Mouse (Mus musculus) hematopoietic stem cell, adult 5-6 weeks (primary cell): ENCODE results near the gene Tcl1b1. TPM values are rescaled to one million over a fixed set of nuclear protein-coding genes. Genes with fewer than 3 reads are reported as not detected.
A peak's percentile ranks its signal among the peaks of the same experiment; 100 is the strongest.
"Not testable (repeated sequence)": the region's sequence is repeated elsewhere in the genome, so short reads cannot be mapped to it uniquely, and the experiment has no call there.

ENCODE experiments used
- ATAC-seq, 2 experiments: fragments of 125-278 bp in 1 of 2; replicated peaks in 1 of 2; 2 replicates each; pipeline ENCODE4 v1.8.0; 2016 to 2017; ENCODE audit warnings: inconsistent platforms in 2 of 2, mild to moderate bottlenecking in 2 of 2, moderate number of reproducible peaks in 2 of 2, low read depth in 1 of 2, moderate TSS enrichment in 1 of 2; ENCODE audit not compliant: low FRiP score in 2 of 2, poor library complexity in 2 of 2, severe bottlenecking in 2 of 2, insufficient read depth in 1 of 2, low TSS enrichment in 1 of 2
- total RNA-seq: library from RNA; stranded (forward); fragments of 172-1452, 232-1000 nt; gene quantifications from 2 replicates; pipeline ENCODE4 v1.2.3, GENCODE M21; 2017

The Tcl1b1 gene
- not detected in 2 replicates for total RNA-seq

DNA sequence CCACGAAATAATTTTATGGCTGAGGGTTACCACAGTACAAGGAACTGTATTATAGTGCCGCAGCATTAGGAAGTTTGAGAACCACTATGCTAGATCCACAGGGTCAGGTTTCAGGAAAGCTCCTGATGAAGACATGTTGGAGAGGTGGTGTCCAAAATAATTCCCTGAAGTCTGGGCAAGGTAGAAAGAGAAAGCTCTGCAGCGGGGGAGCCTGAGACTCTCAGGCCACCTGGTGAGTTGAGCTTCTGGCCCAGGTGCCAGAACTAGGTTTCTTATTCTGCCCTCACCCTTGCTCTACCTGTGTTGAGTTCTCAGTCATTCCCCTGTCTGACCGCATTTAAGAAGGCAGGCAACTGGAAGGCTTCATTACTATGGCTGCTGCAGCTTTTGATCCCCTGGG lies at the start of gene Tcl1b1:
TSS of gene Tcl1b1 (plus strand) at position 301 of the 400 bp plus-strand sequence.
- no peak for ATAC-seq

- ATAC-seq = no peak; a peak in 1 of 4 replicates
Observed at GRCm38 (mm10) chr12:105109812-105110211, 49.7 kb upstream of the Tcl1b1 start.

GRCm38 (mm10) chr12:105112321-105112988 lies 47.0 kb upstream of the Tcl1b1 start:
- ATAC-seq = peak; percentile 18 to 19; a peak in 1 of 4 replicates

GRCm38 (mm10) chr12:105116648-105117047 lies 42.8 kb upstream of the Tcl1b1 start:
- peak; percentile 62 to 65 for ATAC-seq

- no peak for ATAC-seq
Observed at GRCm38 (mm10) chr12:105125362-105125761, 34.1 kb upstream of the Tcl1b1 start.

DNA sequence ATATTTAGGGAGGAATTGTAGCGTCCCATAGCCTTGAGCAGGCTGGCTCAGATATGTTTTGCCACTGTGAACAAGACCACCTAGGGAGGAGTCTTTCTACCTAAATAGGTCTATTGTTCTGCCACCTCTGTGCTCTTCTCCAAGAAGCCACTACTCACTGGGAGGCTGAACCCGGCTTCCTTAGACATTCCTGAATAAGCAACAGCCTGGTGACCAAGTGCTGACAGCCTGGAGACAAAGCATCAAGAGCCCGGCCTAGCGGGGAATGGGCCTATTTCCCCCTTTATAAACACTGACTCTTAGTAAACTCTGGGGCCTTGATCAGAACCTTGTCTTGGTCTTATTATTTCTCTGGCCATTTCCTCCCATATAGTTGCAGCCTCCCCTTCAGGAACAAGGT lies 33.0 kb upstream of the Tcl1b1 start:
- ATAC-seq = no peak

GRCm38 (mm10) chr12:105127607-105128006 lies 31.9 kb upstream of the Tcl1b1 start:
- ATAC-seq = no peak

DNA sequence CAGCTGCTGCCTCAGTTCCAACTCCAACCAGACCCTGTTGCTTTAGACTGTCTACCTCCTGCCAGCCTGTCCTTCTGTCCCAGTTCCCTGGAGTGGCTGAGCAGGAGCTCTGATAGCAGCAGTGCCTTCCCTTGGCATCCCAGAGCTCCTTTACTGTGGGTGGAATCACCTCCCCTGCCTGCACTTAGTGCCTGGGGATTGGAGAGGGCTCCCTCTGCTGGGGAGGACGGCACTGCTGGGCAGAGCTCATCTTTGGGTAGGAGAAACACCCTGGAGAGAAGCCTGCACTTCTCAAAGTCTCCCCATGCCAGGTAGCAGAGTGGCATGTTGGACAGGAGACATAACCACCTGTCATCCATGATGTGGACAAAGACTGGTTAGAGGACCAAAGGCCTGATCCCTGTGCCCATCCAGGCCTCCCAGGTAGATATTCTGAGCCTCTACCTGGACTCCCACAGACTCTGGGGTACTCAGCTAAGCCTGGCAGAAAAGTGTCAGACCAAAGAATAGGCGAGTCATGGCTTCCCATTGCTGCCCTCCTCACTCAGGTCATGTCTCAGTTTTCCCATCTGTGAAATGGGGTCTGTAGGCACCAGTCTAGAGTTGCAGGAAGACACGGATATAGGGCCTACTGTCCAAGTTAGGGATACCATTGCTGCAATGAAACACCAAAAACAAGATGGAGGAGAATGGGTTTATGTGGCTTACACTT lies 29.8 kb upstream of the Tcl1b1 start:
- ATAC-seq = peak; percentile 58 to 78; a peak in 3 of 4 replicates

DNA sequence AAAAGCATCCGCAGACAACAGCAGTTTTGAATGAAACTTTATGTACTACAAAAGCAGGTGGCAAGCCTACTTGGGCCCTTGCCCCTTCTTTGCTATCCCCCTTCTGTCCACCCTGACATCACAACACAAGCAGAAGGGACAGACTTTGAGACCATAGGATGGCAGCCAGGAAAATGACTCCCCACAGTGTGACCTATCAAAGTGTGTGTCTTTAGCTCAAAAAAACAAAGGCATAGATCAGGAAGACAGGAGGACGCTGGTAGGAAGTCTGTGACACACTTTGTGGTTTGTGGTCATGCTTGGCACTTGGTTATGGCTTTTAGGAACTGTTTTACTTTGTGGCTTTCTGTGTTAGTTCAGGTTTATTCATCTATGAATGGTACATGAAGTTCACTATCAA lies 25.3 kb upstream of the Tcl1b1 start:
- peak; percentile 71 to 72 for ATAC-seq

DNA sequence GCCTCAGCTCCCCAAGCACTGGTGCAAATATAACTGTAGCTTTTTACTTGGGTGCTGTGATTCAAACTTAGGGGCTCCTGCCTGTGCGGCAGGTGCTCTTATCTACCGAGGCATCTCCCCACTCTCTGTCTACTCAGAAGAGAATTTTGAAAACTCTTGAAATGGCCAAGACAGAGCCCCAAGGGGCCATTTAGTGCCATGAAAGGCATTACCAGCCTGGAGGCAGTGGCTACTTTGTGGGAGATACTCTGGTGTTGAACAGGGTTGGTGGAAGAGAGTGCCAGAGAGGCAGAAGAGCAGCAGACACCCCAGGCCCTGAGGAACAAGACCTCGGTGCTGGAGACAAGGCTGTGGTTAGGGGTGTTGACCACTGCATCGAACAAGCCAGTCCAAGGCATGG lies 24.7 kb upstream of the Tcl1b1 start:
- not testable (repeated sequence) for ATAC-seq

DNA sequence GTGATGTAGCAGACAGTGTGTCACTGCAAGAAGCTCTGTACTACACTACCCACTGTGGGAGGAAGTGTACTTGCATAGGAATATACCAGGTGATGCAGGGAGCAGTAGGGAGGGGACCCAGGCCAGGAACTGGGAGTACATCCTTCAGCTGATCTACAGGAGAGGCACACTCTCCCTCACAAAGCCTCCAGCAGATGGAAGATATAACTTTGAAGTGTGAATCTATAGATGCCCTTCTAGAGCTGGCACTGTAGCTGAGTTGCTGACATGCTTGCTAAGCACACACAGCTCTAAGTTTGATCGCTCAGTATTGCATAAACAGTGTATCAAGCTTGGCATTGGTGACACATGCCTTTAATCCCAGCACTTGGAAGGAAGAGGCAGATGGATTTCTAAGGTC lies 21.8 kb upstream of the Tcl1b1 start:
- ATAC-seq = not testable (repeated sequence)

DNA sequence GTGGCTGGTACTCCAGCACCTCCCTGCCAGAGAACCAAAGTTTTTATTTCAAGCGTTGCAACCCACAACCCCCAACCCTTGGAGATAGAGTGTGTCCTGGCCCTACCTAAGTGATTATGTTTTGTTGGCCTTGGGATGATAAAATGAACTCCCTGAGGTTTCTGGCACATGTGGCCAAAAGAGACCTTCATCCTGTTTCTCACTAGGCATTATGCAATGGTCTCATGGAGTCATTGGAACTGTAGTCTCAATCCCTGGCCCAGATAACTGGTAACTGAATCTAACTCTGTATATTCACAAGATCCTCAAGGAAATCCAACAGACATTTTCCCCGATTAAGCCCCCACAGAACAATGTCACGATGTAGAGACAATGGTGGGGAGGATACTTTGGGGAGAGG lies 16.4 kb upstream of the Tcl1b1 start:
- ATAC-seq = no peak

DNA sequence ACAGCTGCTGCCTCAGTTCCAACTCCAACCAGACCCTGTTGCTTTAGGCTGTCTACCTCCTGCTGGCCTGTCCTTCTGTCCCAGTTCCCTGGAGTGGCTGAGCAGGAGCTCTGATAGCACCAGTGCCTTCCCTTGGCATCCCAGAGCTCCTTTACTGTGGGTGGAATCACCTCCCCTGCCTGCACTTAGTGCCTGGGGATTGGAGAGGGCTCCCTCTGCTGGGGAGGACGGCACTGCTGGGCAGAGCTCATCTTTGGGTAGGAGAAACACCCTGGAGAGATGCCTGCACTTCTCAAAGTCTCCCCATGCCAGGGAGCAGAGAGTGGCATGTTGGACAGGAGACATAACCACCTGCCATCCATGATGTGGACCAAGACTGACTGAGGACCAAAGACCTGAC lies 14.6 kb upstream of the Tcl1b1 start:
- peak; percentile 71 to 75 for ATAC-seq

GRCm38 (mm10) chr12:105145714-105146113 lies 13.8 kb upstream of the Tcl1b1 start, which contains the start of gene Tcl1b2:
Tcl1b2 (plus strand) TSS chr12:105146014.
- no peak for ATAC-seq

GRCm38 (mm10) chr12:105155286-105155685 lies 4.2 kb upstream of the Tcl1b1 start:
- not testable (repeated sequence) for ATAC-seq

GRCm38 (mm10) chr12:105158842-105159241 lies 648 bp upstream of the Tcl1b1 start:
- peak; percentile 58 to 78 for ATAC-seq

GRCm38 (mm10) chr12:105166734-105167133 lies 7.2 kb downstream of the Tcl1b1 start:
- ATAC-seq = peak; percentile 31 to 49; a peak in 1 of 4 replicates

GRCm38 (mm10) chr12:105173366-105173765 lies 13.9 kb downstream of the Tcl1b1 start:
- no peak for ATAC-seq
